Mouse (Mus musculus) adrenal gland, adult 8-10 months (tissue): Measurements from ENCODE around the gene Esam. TPM values are rescaled to one million over a fixed set of nuclear protein-coding genes. Genes with fewer than 3 reads are reported as not detected.

Experiments used
- DNase-seq: peaks from one replicate; pipeline ENCODE4 v3.0.0; 2022
- total RNA-seq, 4 experiments: library from RNA; stranded (reverse); gene quantifications; 2 replicates each; pipeline ENCODE4 v1.2.4; 2022

The Esam gene
- total RNA-seq, 4 experiments from 2014 or later = 32.9 to 60.4 (median 46.6) TPM

- no peak for DNase-seq
These were observed 28.5 kb downstream of the Esam start for GRCm38 (mm10) chr9:37556366-37556765.

- DNase-seq = no peak
These were observed 32.7 kb downstream of the Esam start for GRCm38 (mm10) chr9:37560617-37561016.

DNA sequence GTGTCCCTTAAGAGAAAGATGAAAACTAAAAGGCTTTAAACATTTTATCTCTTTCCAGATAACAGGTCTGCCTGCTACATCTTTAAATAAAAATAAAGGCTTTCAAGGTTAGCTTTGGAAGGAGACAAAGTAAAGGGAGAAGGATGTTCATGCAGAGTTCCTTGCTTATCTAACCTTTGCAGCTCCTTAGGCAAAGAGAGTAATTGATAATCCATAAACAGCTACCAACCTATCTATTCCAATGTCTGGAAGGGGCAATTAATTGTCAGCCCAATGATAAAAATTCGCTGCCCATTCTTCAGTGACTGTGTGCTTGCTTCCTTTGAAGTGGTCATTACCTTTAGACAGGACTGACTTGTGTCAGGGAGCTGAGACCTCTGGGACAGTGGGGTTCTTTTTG, 35.9 kb downstream of the Esam start:
- DNase-seq = no peak

GRCm38 (mm10) chr9:37567019-37567418, 39.1 kb downstream of the Esam start:
- no peak for DNase-seq

- DNase-seq = no peak
These were observed 39.6 kb downstream of the Esam start for GRCm38 (mm10) chr9:37567454-37567853.

DNA sequence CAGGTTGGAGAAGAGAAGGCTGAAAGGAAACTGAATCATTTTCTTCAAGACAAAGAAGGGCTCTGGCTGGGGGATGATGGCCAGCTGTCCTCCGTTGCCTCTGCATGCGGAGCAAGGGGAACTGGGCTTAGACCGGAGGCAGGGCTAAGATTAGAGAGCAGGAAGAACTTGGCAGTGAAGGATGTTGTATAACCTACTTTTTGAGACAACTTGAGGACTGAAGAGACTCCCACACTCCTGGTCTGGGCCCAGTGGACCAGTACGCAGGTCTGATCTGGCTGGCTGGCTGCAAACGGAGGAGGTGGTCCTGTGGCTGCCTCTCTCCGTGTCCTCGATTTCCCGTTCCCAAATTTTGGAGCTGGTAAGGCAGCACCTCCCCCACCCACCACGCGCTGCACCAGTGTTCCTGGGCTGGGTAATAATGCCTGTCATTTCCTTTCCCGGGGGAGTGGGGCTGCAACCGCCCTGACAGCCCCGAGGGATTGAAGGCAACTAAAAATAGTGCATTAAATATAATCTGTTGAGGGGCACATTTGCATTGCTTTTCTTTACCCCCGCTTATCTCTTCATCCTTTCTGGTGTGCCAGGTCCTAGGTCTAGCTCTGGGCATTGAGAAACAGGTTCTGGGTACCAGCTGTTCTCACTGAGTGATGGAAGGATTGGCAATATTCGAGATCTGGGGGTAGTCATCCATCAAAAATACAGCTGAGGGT, 40.2 kb downstream of the Esam start:
- DNase-seq = no peak

GRCm38 (mm10) chr9:37568605-37569214, 40.8 kb downstream of the Esam start:
- DNase-seq = no peak

DNA sequence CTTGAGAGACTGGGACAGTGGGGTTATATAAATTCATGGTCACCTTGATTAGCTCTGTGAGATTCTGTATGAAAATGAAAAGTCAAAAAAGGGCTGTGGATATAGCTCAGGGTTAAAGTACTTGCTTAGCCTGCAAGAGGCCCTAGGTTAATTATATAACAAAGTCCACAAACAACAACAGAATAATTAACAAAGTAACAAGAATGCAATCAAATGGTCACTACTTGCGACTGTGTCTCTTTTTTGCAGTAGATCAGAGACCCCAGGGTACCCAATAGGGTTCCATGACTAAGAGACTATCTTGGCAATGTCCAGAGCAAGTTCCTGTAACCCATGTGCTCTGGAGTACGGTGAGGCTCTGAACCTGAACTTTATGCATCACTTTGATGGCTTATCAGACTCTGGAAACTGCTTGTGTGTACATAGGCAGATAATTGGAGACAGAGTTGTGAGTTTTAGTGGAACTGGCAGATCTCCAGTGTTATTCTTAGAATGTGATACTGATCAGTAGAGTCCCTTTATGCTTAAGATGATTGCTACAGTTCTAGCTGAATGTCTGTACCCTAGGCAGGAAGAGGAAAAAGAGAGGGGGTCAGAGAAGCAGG, 41.5 kb downstream of the Esam start:
- no peak for DNase-seq

- no peak for DNase-seq
These were observed 44.5 kb downstream of the Esam start for GRCm38 (mm10) chr9:37572204-37572876.

DNA sequence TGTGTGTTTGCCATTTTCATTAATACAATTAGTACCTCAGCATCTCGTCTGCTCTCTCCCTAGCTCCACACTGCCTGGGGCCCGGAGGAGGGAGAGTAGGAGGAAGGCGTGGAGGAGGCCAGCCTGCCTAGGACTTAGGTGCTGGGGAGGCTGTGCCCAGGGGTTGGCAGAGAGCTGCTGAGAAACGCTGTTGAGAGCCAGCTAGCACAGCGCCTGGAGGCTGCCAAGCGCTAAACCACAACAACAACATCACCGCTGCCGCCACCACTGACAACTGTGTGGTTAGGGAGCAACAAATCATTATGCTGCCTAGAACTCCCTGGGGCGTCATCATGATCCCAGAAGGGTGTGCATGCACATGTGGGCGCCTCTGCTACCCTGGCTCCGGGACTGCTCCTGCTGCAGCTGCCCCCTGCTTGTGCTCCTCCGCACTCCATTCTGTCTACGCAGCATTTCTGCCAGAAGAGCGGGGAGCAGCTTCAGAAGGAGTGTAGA, 48.6 kb downstream of the Esam start:
- DNase-seq = no peak

DNA sequence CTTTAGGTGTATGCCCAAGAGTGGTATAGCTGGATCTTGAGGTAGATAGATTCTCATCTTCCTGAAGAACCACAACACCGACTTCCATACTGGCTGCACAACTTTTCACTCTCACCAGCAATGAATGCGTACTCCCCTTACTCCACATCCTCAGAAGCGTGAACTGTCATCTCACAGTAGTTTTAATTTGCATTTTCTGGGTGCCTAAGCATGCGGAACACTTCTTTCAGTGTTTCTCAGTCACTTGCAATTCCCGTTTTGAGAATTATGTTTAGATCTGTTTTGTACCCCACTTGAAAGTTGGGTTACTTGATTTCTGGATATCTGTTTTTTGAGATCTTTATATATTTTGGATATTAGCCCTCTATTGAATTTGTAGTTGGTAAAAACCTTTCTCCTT, 55.7 kb downstream of the Esam start:
- no peak for DNase-seq

DNA sequence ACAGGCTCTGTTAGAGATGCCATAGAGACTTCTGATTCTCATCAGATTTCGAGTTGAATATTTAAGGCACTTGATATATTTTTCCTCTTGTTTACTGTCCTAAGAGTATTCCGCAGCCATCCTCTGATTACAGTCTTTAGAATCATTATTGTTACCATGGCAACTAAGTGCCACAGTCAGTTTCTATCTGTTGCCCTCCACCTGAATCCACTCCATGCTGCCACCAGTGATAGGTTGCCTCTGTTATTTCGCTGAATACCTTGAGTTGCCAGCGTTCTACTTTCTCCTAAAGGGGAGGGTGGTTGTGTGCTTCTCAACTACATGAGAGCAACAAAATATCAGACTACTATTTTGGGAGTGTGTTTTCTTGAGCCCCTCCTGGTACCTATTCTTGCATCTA, 58.8 kb downstream of the Esam start:
- DNase-seq = no peak

Other genes starting within 250 kb of the Esam start
- 1 to 10 TPM; 2.8 to 5.3 (median 3.9) TPM for gene Ccdc15, start 179.6 kb upstream of the Esam start, total RNA-seq
- under 1 TPM in 3 of 4 experiments, not detected in 1; 0.14 to 0.31 (median 0.30) TPM for gene Hepacam, start 160.7 kb upstream of the Esam start, total RNA-seq
- gene Robo4, start 126.2 kb upstream of the Esam start, total RNA-seq = 10 to 100 TPM; 24.3 to 37.8 (median 29.3) TPM
- 1 to 10 TPM; 1.3 to 2.1 (median 1.7) TPM for gene Robo3, start 94.8 kb upstream of the Esam start, total RNA-seq
- gene Msantd2, start 38.8 kb upstream of the Esam start, total RNA-seq = 10 to 100 TPM; 17.2 to 33.2 (median 22.6) TPM
- gene Vsig2, start 11.2 kb downstream of the Esam start, total RNA-seq = 1 to 10 TPM; 3.1 to 7.6 (median 5.4) TPM
- gene Nrgn, start 24.8 kb downstream of the Esam start, total RNA-seq = 1 to 10 TPM; 1.0 to 1.8 (median 1.5) TPM
- 10 to 100 TPM; 20.8 to 30.8 (median 23.8) TPM for gene Siae, start 27.6 kb downstream of the Esam start, total RNA-seq
- gene Spa17, start 85.6 kb downstream of the Esam start, total RNA-seq = 1 to 10 TPM in 3 of 4 experiments, under 1 TPM in 1; 0.99 to 5.1 (median 3.2) TPM
- gene Tbrg1, start 129.2 kb downstream of the Esam start, total RNA-seq = 10 to 100 TPM; 75.6 to 84.5 (median 81.8) TPM
- gene Panx3, start 141.2 kb downstream of the Esam start, total RNA-seq = under 1 TPM in 2 of 4 experiments, not detected in 2; 0.12 to 0.31 TPM
- not detected for gene Olfr160, start 188.2 kb downstream of the Esam start, total RNA-seq
- gene Olfr874, start 217.0 kb downstream of the Esam start, total RNA-seq = not detected
- not detected for gene Olfr875, start 243.8 kb downstream of the Esam start, total RNA-seq